Mouse (Mus musculus): ENCODE results near the gene Lrrc32. TPM values are rescaled to one million over a fixed set of nuclear protein-coding genes. Genes with fewer than 3 reads are reported as not detected.

Lrrc32 gene
- polyA plus RNA-seq, 1 experiment: 24.3 TPM

DNA sequence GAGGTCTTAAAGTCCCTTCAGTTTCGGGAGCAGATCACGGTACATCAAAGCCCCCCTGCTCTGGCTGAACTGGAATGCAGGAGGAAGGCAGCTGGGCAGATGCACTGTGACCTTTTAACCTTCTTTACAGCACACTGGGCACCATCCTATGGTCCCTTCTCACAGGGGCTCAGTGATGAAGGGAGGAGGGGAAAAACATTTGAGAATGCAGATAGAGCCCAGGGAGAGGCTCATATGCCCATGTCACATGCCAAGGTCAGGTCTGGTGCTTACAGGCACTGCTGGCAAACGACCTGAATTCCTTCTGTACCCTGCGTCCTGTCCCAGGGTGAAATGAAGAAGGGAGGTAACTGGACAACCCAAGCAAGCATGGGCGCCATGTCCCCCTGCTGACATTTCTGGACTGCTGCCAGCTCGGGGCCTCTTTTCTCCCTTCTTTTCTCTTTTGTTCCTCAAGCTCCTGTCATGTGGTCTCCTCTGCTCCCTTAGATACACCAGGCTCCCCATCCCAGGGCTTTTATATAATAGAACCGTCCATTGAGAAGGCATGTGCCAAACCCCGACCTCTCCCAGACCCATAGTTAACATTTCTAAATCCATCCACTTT, 49.0 kb downstream of the Lrrc32 start:
- H3K4me3 ChIP-seq (replicated peaks; ENCODE audit: control insufficient read depth, low read depth, low read length): no peak overlapping the region
- 79% methylated on average over 8 of the region's 8 CpGs for WGBS
- no peak for TF ChIP-seq POLR2A (IDR thresholded peaks at IDR 0.05; ENCODE audit: borderline replicate concordance, control insufficient read depth, low read depth, low read length)
- no peak for TF ChIP-seq CTCF (IDR thresholded peaks at IDR 0.05; ENCODE audit: control insufficient read depth, insufficient read depth, low read length)
- H3K27ac ChIP-seq (ENCODE audit: control insufficient read depth, insufficient read depth, low read depth, low read length, poor library complexity): no peak overlapping the region
- H3K4me1 ChIP-seq (ENCODE audit: control insufficient read depth, insufficient read depth, low read length): peaks cover 10% of the 10 kb centered on the region

DNA sequence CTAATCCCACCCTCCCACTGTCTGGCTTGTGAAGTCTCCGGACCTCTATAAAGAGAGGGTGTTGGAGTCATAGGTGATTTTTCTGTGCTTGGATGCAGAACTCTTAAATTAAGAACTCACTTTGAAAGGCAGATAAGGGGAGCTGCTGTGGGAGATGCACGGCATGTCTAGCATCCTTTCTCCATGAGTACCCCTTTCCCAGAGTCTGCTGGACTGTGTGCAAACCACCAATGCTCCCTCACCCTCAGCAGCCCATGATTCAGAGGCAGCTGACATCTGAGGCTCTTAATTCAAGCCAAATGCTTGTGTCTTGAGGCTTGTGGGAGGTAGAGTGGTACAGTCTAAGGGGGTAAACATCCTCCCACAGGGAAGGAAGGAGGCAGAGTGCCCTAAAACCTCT, 51.8 kb downstream of the Lrrc32 start:
- H3K4me1 ChIP-seq (ENCODE audit: control insufficient read depth, insufficient read depth, low read length): no peaks in the 10 kb centered on the region
- H3K4me3 ChIP-seq (replicated peaks; ENCODE audit: control insufficient read depth, low read depth, low read length): no peak overlapping the region
- TF ChIP-seq POLR2A (IDR thresholded peaks at IDR 0.05; ENCODE audit: borderline replicate concordance, control insufficient read depth, low read depth, low read length): no peak
- TF ChIP-seq CTCF (IDR thresholded peaks at IDR 0.05; ENCODE audit: control insufficient read depth, insufficient read depth, low read length): no peak
- 79% methylated on average over 2 of the region's 2 CpGs for WGBS
- no peak overlapping the region for H3K27ac ChIP-seq (ENCODE audit: control insufficient read depth, insufficient read depth, low read depth, low read length, poor library complexity)

DNA sequence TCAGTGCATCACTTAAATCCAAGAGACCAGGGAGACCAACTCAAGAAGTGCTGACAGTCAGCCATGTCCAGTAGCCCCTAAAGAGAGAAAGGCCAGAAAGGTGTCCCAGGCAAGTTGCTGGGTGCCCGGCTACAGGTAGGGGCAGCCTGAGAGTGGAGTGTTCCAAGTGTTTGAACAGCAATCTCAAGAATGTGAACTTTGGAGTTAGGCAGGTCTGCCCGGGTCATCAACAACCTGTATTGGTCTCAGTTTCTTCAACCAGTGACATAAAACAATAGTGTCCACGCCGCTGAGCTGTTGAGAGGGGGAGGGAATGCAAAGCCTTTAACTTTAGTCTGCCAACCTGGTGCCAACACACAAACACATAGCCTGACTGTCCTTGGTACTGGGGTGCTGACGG, 52.5 kb downstream of the Lrrc32 start:
- WGBS: 84% methylated on average over 5 of the region's 5 CpGs
- TF ChIP-seq POLR2A (IDR thresholded peaks at IDR 0.05; ENCODE audit: borderline replicate concordance, control insufficient read depth, low read depth, low read length) (no peak), CTCF (IDR thresholded peaks at IDR 0.05; ENCODE audit: control insufficient read depth, insufficient read depth, low read length) (no peak)
- Histone ChIP-seq H3K4me1 (ENCODE audit: control insufficient read depth, insufficient read depth, low read length) (no peaks in the 10 kb centered on the region), H3K27ac (ENCODE audit: control insufficient read depth, insufficient read depth, low read depth, low read length, poor library complexity) (no peak overlapping the region), H3K4me3 (replicated peaks; ENCODE audit: control insufficient read depth, low read depth, low read length) (no peak overlapping the region)

DNA sequence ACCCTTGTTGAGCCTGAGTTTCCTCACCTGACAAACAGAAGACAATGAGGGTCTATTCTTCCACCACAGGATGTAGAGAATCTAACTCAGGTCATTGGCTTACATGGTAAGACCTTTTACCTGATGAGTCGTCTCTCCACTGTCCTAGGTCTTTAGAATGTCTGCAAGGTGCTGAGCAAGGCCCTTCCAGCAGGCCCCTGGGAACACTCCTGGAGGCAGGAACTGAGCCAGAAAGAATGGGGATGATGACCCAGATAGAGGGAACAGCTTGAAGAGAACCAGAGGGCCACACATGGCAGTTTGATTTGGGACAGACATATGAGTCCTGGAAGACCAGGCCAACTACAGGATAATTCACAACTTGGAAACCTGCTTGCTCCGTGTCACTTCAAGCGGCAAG, 53.2 kb downstream of the Lrrc32 start:
- H3K27ac ChIP-seq (ENCODE audit: control insufficient read depth, insufficient read depth, low read depth, low read length, poor library complexity): no peak overlapping the region
- WGBS: 84% methylated on average over 3 of the region's 3 CpGs
- H3K4me3 ChIP-seq (replicated peaks; ENCODE audit: control insufficient read depth, low read depth, low read length): no peak overlapping the region
- no peaks in the 10 kb centered on the region for H3K4me1 ChIP-seq (ENCODE audit: control insufficient read depth, insufficient read depth, low read length)
- TF ChIP-seq POLR2A (IDR thresholded peaks at IDR 0.05; ENCODE audit: borderline replicate concordance, control insufficient read depth, low read depth, low read length): no peak
- no peak for TF ChIP-seq CTCF (IDR thresholded peaks at IDR 0.05; ENCODE audit: control insufficient read depth, insufficient read depth, low read length)

DNA sequence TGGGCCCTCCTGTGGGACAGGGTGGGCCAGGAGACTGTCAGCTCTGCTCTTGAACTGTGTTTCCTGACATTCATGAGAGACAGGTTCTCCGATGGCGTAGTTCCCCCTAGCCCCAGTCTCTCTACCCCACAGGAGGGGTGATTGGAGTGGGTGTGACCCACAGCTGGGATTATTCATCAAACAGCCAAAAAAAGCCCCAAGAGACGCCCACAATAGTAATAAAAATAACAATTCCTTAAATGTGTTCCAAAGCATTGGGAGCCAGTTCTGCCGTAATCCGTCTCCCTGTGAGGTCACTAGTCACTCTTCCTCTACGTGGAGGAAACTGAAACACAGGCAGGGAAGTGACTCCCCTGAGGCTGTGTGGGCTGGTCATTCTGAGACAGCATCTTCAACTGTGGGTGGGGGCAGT, 53.7 kb downstream of the Lrrc32 start:
- Histone ChIP-seq H3K4me1 (ENCODE audit: control insufficient read depth, insufficient read depth, low read length) (no peaks in the 10 kb centered on the region), H3K4me3 (replicated peaks; ENCODE audit: control insufficient read depth, low read depth, low read length) (no peak overlapping the region), H3K27ac (ENCODE audit: control insufficient read depth, insufficient read depth, low read depth, low read length, poor library complexity) (no peak overlapping the region)
- TF ChIP-seq CTCF (IDR thresholded peaks at IDR 0.05; ENCODE audit: control insufficient read depth, insufficient read depth, low read length) (no peak), POLR2A (IDR thresholded peaks at IDR 0.05; ENCODE audit: borderline replicate concordance, control insufficient read depth, low read depth, low read length) (no peak)
- 63% methylated on average over 6 of the region's 6 CpGs for WGBS

DNA sequence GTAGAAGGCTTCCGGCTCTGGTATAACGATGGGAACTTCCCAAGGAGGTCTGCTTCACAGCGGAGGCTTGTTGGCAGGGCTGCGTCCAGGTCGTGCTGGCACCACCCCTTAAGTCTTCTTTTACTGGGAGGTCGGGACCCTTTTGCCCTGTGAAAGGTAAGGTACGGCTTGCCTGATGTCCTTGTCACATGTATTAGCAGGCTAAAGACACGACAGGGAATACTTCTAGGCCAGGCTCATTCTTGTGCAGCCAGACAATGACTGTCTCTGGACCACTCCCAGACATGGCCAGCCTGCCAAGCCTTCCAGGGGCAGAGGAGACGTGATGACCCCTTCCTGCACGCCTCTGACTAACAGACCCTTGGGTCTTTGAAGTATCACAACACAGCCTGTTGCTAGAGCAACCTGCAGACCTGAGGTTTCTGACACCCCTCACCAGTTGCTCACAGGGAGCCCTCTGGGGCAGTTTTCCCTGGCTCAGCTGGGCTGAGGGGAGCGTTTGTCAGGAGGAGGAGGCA, 54.8 kb downstream of the Lrrc32 start:
- Histone ChIP-seq H3K27ac (ENCODE audit: control insufficient read depth, insufficient read depth, low read depth, low read length, poor library complexity) (no peak overlapping the region), H3K4me3 (replicated peaks; ENCODE audit: control insufficient read depth, low read depth, low read length) (no peak overlapping the region), H3K4me1 (ENCODE audit: control insufficient read depth, insufficient read depth, low read length) (no peaks in the 10 kb centered on the region)
- TF ChIP-seq CTCF (IDR thresholded peaks at IDR 0.05; ENCODE audit: control insufficient read depth, insufficient read depth, low read length): no peak
- no peak for TF ChIP-seq POLR2A (IDR thresholded peaks at IDR 0.05; ENCODE audit: borderline replicate concordance, control insufficient read depth, low read depth, low read length)
- 76% methylated on average over 11 of the region's 11 CpGs for whole genome bisulfite sequencing

DNA sequence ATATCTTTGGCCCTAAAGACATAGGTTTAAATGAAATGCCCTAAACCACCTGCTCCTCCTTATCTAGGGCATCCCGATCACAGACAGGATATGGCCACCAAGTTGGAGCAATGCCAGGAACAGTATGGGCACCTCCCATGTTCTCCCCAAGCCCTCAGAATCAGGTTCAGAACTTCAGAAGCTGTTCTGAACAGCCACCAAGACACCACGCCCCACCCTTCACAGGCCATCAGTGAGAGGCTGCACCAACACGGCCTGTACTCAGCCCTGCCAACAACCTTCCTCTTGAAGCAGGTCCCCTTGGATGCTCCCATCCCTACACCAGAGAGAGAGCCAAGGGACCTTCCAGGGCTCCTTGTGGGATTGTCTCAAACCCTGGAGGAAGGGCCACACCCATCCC, 55.5 kb downstream of the Lrrc32 start:
- TF ChIP-seq POLR2A (IDR thresholded peaks at IDR 0.05; ENCODE audit: borderline replicate concordance, control insufficient read depth, low read depth, low read length) (no peak), CTCF (IDR thresholded peaks at IDR 0.05; ENCODE audit: control insufficient read depth, insufficient read depth, low read length) (no peak)
- WGBS: 24% methylated on average over 3 of the region's 3 CpGs
- Histone ChIP-seq H3K27ac (ENCODE audit: control insufficient read depth, insufficient read depth, low read depth, low read length, poor library complexity) (no peak overlapping the region), H3K4me3 (replicated peaks; ENCODE audit: control insufficient read depth, low read depth, low read length) (no peak overlapping the region), H3K4me1 (ENCODE audit: control insufficient read depth, insufficient read depth, low read length) (no peaks in the 10 kb centered on the region)

DNA sequence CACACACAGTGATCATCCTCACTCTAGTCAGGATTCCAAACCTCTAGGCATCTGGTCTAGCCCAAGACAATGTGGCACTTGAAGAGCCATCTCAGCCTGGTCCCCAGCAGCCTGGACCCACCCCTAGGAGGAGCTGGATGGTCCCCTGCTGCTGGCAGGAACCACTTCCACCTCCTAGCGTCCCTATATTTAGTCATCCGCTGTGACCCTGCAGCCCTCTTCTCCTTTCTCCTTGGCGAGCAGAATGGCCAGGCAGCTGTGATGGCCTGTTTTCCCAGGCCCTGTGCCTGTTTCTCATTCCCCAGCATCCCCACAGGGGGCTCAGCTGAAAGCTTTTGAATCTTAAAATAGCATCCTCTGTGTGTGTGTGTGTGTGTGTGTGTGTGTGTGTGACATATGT, 59.8 kb downstream of the Lrrc32 start:
- 21% methylated on average over 3 of the region's 3 CpGs for WGBS
- no peaks in the 10 kb centered on the region for H3K4me1 ChIP-seq (ENCODE audit: control insufficient read depth, insufficient read depth, low read length)
- no peak overlapping the region for H3K27ac ChIP-seq (ENCODE audit: control insufficient read depth, insufficient read depth, low read depth, low read length, poor library complexity)
- TF ChIP-seq CTCF (IDR thresholded peaks at IDR 0.05; ENCODE audit: control insufficient read depth, insufficient read depth, low read length) (no peak), POLR2A (IDR thresholded peaks at IDR 0.05; ENCODE audit: borderline replicate concordance, control insufficient read depth, low read depth, low read length) (no peak)
- H3K4me3 ChIP-seq (replicated peaks; ENCODE audit: control insufficient read depth, low read depth, low read length): no peak overlapping the region

DNA sequence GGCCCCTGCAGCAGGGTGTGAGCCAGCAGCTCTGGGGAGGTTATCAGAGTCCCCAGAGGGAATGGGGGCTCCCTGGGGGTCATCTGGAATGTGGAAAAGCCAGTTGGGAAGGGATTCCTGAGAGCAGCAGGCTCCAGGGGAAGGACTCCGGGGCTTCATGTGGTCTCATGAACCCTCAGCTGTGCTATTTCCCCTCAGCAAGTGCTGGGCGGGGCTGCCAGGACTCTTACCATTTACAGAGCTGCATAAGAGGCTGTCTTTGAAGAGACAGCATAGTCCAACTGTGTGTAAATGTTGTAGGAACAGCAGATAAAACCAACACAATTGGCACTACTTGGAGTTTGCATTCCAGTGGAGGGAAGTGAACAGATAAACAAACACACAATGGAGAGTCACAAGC, 61.5 kb downstream of the Lrrc32 start:
- 17% methylated on average over 2 of the region's 2 CpGs for WGBS
- TF ChIP-seq POLR2A (IDR thresholded peaks at IDR 0.05; ENCODE audit: borderline replicate concordance, control insufficient read depth, low read depth, low read length): no peak
- no peak for TF ChIP-seq CTCF (IDR thresholded peaks at IDR 0.05; ENCODE audit: control insufficient read depth, insufficient read depth, low read length)

More for the DNA sequence above, 61.5 kb downstream of the Lrrc32 start:
- H3K4me1 ChIP-seq (ENCODE audit: control insufficient read depth, insufficient read depth, low read length): no peaks in the 10 kb centered on the region
- no peak overlapping the region for H3K27ac ChIP-seq (ENCODE audit: control insufficient read depth, insufficient read depth, low read depth, low read length, poor library complexity)
- H3K4me3 ChIP-seq (replicated peaks; ENCODE audit: control insufficient read depth, low read depth, low read length): no peak overlapping the region

Data from bone marrow, adult 2 months (tissue).